In the genomic region with DNA sequence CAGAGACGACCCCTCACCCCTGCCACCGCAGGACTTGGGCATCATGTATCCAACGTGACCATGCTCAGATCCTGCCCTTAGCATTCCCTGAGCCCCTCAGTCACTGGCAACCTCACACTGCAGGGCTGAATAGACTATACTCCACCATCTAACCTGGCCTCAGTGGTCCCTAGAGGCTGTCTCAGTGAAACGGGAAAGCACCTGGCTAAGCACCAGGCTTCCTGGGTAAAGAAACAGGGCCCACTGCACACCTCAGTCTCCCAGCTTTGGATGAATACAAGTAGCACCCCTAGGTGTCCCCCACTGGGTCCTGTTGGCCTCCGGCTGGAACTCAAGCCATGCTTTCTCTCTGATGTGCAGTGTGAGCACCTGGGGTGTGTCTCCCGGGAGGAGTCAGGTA, we compare ENCODE assay signal across 15 mouse cellular contexts. TPM values are rescaled to one million over a fixed set of nuclear protein-coding genes. Genes with fewer than 3 reads are reported as not detected.
"Had no signal": no experiment of that assay in that cellular context is flagged by ENCODE, and none has a peak within 500 bp of the region (broad histone marks: within the 10 kb centered on the region; RNA-seq: fewer than 3 reads in every experiment).

No protein-coding gene starts in this region.

- H3K27me3 ChIP-seq: midbrain, embryonic 13.5 days; midbrain, embryonic 15.5 days; neural tube, embryonic 12.5 days; stomach, embryonic 15.5 days had no signal

- H3K27ac ChIP-seq: midbrain, embryonic 13.5 days; midbrain, embryonic 15.5 days; neural tube, embryonic 12.5 days; stomach, embryonic 15.5 days; stomach, postnatal 0 days had no signal

- H3K4me3 ChIP-seq: midbrain, embryonic 13.5 days; midbrain, embryonic 15.5 days; neural tube, embryonic 12.5 days; stomach, embryonic 15.5 days had no signal

- H3K36me3 ChIP-seq: midbrain, embryonic 15.5 days had no signal

- ATAC-seq: midbrain, embryonic 13.5 days; midbrain, embryonic 15.5 days had no signal

- DNase-seq: lung, adult 18-20 months; lung, embryonic 14.5 days; lung, postnatal 10 days; lung, postnatal 4 days; right cerebral cortex, postnatal 14 days; thymus, adult 2 months; thymus, postnatal 25 days; thymus, postnatal 4 days had no signal

- H3K4me1 ChIP-seq: midbrain, embryonic 15.5 days; neural tube, embryonic 12.5 days had no signal

- H3K9me3 ChIP-seq: midbrain, embryonic 13.5 days; midbrain, embryonic 15.5 days; neural tube, embryonic 12.5 days; stomach, embryonic 15.5 days had no signal

RNA-seq across cellular contexts. Expression of gene Pdgfa, which starts 23.7 kb away (rescaled TPM):
- total RNA-seq: monocyte, adult 5-6 weeks; neutrophil, adult 5-6 weeks had no signal
